Mouse (Mus musculus): ENCODE measurements at regions not wholly inside any gene's neighbourhood (a gene's known extent, or its start where the extent isn't known, plus 50 kb on each side); places are given as distances from the start of the nearest gene placed in this dataset.
"Not testable (repeated sequence)": the region's sequence is repeated elsewhere in the genome, so short reads cannot be mapped to it uniquely, and the experiment has no call there.

- no peak overlapping the region for H3K4me2 ChIP-seq (replicated peaks)
- H3K27ac ChIP-seq: no peak overlapping the region
- no peak for DNase-seq (ENCODE audit: low spot score)
- H3K9me3 ChIP-seq (ENCODE audit: control insufficient read depth, low read length): no peaks in the 10 kb centered on the region
- 69% methylated on average over 2 of the region's 2 CpGs for WGBS
- no peaks in the 10 kb centered on the region for H3K27me3 ChIP-seq (ENCODE audit: control insufficient read depth, insufficient read depth, low read length)
- H3K4me1 ChIP-seq (replicated peaks; ENCODE audit: control insufficient read depth, insufficient read depth, low read length): no peaks in the 10 kb centered on the region
- no peak overlapping the region for H3K4me3 ChIP-seq (replicated peaks; ENCODE audit: low read length)
- H3K9ac ChIP-seq: no peak overlapping the region
- ATAC-seq (ENCODE audit: low FRiP score): no peak
- no peaks in the 10 kb centered on the region for H3K36me3 ChIP-seq (replicated peaks; ENCODE audit: control insufficient read depth, insufficient read depth)
Measured at GRCm38 (mm10) chr1:8097046-8097445, 3289.4 kb downstream of the Gm37988 start.

GRCm38 (mm10) chr1:8123021-8123420 is 3290.9 kb upstream of the A830018L16Rik start:
- ATAC-seq (ENCODE audit: low FRiP score); H3K4me1 ChIP-seq (replicated peaks; ENCODE audit: control insufficient read depth, insufficient read depth, low read length); H3K4me2 ChIP-seq (replicated peaks); H3K27me3 ChIP-seq (ENCODE audit: control insufficient read depth, insufficient read depth, low read length); H3K9me3 ChIP-seq (ENCODE audit: control insufficient read depth, low read length); H3K36me3 ChIP-seq (replicated peaks; ENCODE audit: control insufficient read depth, insufficient read depth); H3K27ac ChIP-seq; H3K9ac ChIP-seq; H3K4me3 ChIP-seq (replicated peaks; ENCODE audit: low read length): not testable (repeated sequence)
- WGBS: 57% methylated on average over 8 of the region's 8 CpGs
- peak; percentile 60 for DNase-seq (ENCODE audit: low spot score)

DNA sequence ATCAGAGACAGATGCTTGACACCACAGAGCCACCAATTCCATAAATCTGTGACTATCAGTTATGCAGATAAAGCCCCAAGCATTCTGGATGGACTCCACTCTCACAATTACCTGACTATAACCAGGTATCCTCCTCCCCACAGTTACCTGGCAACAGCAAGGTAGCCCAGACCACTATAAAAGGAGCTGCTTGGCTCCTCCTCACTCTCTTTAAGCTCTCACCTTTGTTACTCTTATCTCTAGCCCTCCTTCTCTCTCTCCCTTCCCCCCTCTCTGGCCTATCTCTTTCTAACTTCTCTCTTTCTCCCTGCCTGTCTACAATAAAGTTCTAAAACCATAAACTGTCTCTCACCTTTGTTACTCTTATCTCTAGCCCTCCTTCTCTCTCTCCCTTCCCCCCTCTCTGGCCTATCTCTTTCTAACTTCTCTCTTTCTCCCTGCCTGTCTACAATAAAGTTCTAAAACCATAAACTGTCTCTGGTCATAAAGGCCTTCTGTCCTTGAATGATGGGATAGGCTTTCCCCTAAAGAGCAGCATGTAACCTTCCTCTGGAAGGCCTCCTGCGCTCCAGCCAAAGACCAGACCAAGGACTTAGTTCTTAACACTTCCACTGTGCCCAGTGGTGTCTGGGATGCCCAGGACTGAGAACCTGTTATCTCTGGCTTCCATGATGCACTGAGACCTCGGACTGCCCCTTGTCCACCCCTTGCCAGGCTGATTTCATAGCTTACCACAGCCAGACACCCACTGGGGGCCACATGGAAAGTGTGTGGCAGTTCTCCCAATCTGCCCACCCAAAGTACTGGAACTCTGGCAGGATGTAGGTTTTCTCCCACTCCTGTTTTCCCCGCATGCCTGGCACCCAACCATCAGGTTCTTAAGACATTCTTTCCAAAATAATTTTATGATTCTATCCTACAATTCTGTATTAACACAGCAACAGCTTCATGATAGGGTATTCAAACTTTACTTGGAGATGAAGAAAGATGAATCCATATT is 3279.2 kb upstream of the A830018L16Rik start:
- 79% methylated on average over 3 of the region's 3 CpGs for WGBS
- not testable (repeated sequence) for H3K27me3 ChIP-seq (ENCODE audit: control insufficient read depth, insufficient read depth, low read length); H3K9ac ChIP-seq; H3K4me1 ChIP-seq (replicated peaks; ENCODE audit: control insufficient read depth, insufficient read depth, low read length); ATAC-seq (ENCODE audit: low FRiP score); H3K4me3 ChIP-seq (replicated peaks; ENCODE audit: low read length); DNase-seq (ENCODE audit: low spot score); H3K4me2 ChIP-seq (replicated peaks); H3K27ac ChIP-seq; H3K36me3 ChIP-seq (replicated peaks; ENCODE audit: control insufficient read depth, insufficient read depth); H3K9me3 ChIP-seq (ENCODE audit: control insufficient read depth, low read length)

GRCm38 (mm10) chr1:8142583-8142982 is 3271.3 kb upstream of the A830018L16Rik start:
- no peak for DNase-seq (ENCODE audit: low spot score)
- Histone ChIP-seq H3K4me3 (replicated peaks; ENCODE audit: low read length) (no peak overlapping the region), H3K27me3 (ENCODE audit: control insufficient read depth, insufficient read depth, low read length) (no peaks in the 10 kb centered on the region), H3K9me3 (ENCODE audit: control insufficient read depth, low read length) (no peaks in the 10 kb centered on the region), H3K4me2 (replicated peaks) (no peak overlapping the region), H3K27ac (no peak overlapping the region), H3K36me3 (replicated peaks; ENCODE audit: control insufficient read depth, insufficient read depth) (no peaks in the 10 kb centered on the region), H3K4me1 (replicated peaks; ENCODE audit: control insufficient read depth, insufficient read depth, low read length) (no peaks in the 10 kb centered on the region), H3K9ac (no peak overlapping the region)
- 91% methylated on average over 4 of the region's 4 CpGs for WGBS
- ATAC-seq (ENCODE audit: low FRiP score): no peak

- Histone ChIP-seq H3K36me3 (replicated peaks; ENCODE audit: control insufficient read depth, insufficient read depth) (no peaks in the 10 kb centered on the region), H3K9ac (no peak overlapping the region), H3K27me3 (ENCODE audit: control insufficient read depth, insufficient read depth, low read length) (no peaks in the 10 kb centered on the region), H3K9me3 (ENCODE audit: control insufficient read depth, low read length) (no peaks in the 10 kb centered on the region), H3K27ac (no peak overlapping the region), H3K4me1 (replicated peaks; ENCODE audit: control insufficient read depth, insufficient read depth, low read length) (no peaks in the 10 kb centered on the region), H3K4me2 (replicated peaks) (no peak overlapping the region), H3K4me3 (replicated peaks; ENCODE audit: low read length) (no peak overlapping the region)
- ATAC-seq (ENCODE audit: low FRiP score) (no peak), DNase-seq (ENCODE audit: low spot score) (no peak)
Measured at GRCm38 (mm10) chr1:8173196-8173595, 3240.7 kb upstream of the A830018L16Rik start.

Data from hindbrain, embryonic 14.5 days (tissue).